Mouse (Mus musculus): ENCODE measurements around the gene Fndc3b.

DNA sequence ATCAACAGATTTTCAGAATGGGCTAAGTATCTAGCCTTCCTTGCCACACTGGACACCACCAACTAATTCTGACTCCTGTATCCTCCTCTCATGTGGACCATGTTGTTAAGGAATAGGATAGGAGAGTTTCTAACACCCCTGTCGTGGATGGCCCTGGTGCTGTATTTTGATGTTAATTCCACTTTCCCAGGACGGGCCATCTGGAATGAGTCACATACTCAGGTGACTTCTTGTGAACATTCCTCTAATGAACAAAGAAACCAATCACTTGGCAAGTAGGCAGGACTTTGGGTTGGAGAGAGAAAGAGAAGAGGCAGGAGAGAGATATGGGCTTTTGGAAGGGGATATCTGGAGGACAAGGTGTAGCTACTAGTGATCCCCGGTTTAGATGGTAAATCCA, 204.2 kb downstream of the Fndc3b start:
- TF ChIP-seq CTCF (conservative IDR thresholded peaks at IDR 0.05; ENCODE audit: low read length), result no peak
- TF ChIP-seq POU5F1 (IDR thresholded peaks at IDR 0.05; ENCODE audit: borderline replicate concordance, low read length), result no peak

All from E14TG2a.4 (cell line).